Mouse (Mus musculus) lung, postnatal 0 days (tissue): ENCODE data around the gene Olfr695. TPM values are rescaled to one million over a fixed set of nuclear protein-coding genes. Genes with fewer than 3 reads are reported as not detected.

ENCODE experiments used
- ATAC-seq: fragments of 200-750 bp; cut with Nextera tagmentation; 2 replicates; pipeline ENCODE4 v1.8.0; 2017; ENCODE audit warnings: moderate library complexity
- DNase-seq: peaks from one replicate; pipeline ENCODE4 v3.0.0-alpha.2; 2016; ENCODE audit warnings: low spot score
- H3K27ac ChIP-seq: fragments of 300-500 bp; sonication (generic); 2 replicates; pipeline ENCODE4 v1.5.1; 2014; ENCODE audit warnings: antibody characterized with exemption, mild to moderate bottlenecking, low read length, mixed read lengths
- H3K27me3 ChIP-seq: fragments of 300-500 bp; sonication (generic); replicated peaks from 2 replicates; pipeline ENCODE4 v1.6.1; 2014; ENCODE audit warnings: low read length, mixed read lengths; ENCODE audit not compliant: insufficient read depth
- H3K36me3 ChIP-seq: fragments of 300-500 bp; sonication (generic); 2 replicates; pipeline ENCODE4 v1.6.1; 2014; ENCODE audit warnings: low read length, mixed read lengths; ENCODE audit not compliant: insufficient read depth
- H3K4me1 ChIP-seq: fragments of 300-500 bp; sonication (generic); 2 replicates; pipeline ENCODE4 v1.6.1; 2014; ENCODE audit warnings: antibody characterized with exemption, low read depth, low read length, mixed read lengths; ENCODE audit not compliant: insufficient read depth
- H3K4me2 ChIP-seq: fragments of 300-500 bp; sonication (generic); replicated peaks from 2 replicates; pipeline ENCODE4 v1.6.1; 2014; ENCODE audit warnings: low read depth, mild to moderate bottlenecking, low read length, moderate library complexity, mixed read lengths
- H3K4me3 ChIP-seq: fragments of 300-500 bp; sonication (generic); 2 replicates; pipeline ENCODE4 v1.5.1; 2014; ENCODE audit warnings: low read depth, low read length
- H3K9ac ChIP-seq: fragments of 300-500 bp; sonication (generic); replicated peaks from 2 replicates; pipeline ENCODE4 v1.6.1; 2014; ENCODE audit warnings: low read depth, mild to moderate bottlenecking
- H3K9me3 ChIP-seq: fragments of 300-500 bp; sonication (generic); 2 replicates; pipeline ENCODE4 v1.6.1; 2016; ENCODE audit warnings: low read length, mixed read lengths
- CTCF ChIP-seq: IDR thresholded peaks from 2 replicates; pipeline ENCODE4 v1.5.1; 2016; ENCODE audit warnings: antibody characterized with exemption, mild to moderate bottlenecking
- EP300 ChIP-seq: IDR thresholded peaks from 2 replicates; pipeline ENCODE4 v1.6.1; 2016; ENCODE audit warnings: antibody characterized with exemption, mild to moderate bottlenecking, control low read depth
- WGBS: fragments of 180-500 bp; shearing (Covaris S2); extraction: QIAGEN DNeasy Blood & Tissue Kit; methylation state at CpG from one replicate; pipeline ENCODE4 v1.1.7; 2014; 5-methylcytosine and 5-hydroxymethylcytosine counted together
- polyA plus RNA-seq: library from polyadenylated mRNA; unstranded; fragments of >200 nt; fragmentation: Nextera tagmentation; extraction: Ambion mirVana; gene quantifications from 2 replicates; pipeline ENCODE4 v1.2.1, GENCODE M21; 2015

Gene Olfr695
- polyA plus RNA-seq, 1 experiment from 2014 or later: not detected

- H3K4me1 ChIP-seq: no peaks in the 10 kb centered on the region
- no peaks in the 10 kb centered on the region for H3K27me3 ChIP-seq
- no peak overlapping the region for H3K4me2 ChIP-seq
- no peak for ATAC-seq
- H3K36me3 ChIP-seq: no peaks in the 10 kb centered on the region
- no peaks in the 10 kb centered on the region for H3K9me3 ChIP-seq
- no peak for TF ChIP-seq CTCF
- no peak for TF ChIP-seq EP300
- no peak for DNase-seq
- H3K4me3 ChIP-seq: no peak overlapping the region
- no peak overlapping the region for H3K9ac ChIP-seq
- no peak overlapping the region for H3K27ac ChIP-seq
- 81% methylated on average over 2 of the region's 2 CpGs for WGBS
These were observed 30.8 kb downstream of the Olfr695 start for GRCm38 (mm10) chr7:106685382-106685781.

GRCm38 (mm10) chr7:106680484-106680883 is 35.7 kb downstream of the Olfr695 start, which contains the start of gene Olfr693:
Gene Olfr693, minus strand, starts transcription at chr7:106680584.
- no peaks in the 10 kb centered on the region for H3K27me3 ChIP-seq
- no peak for TF ChIP-seq CTCF
- no peak for TF ChIP-seq EP300
- ATAC-seq (no peak), DNase-seq (no peak)
- no peak within 1 kb of the TSS for H3K4me3 ChIP-seq
- H3K4me1 ChIP-seq: no peaks in the 10 kb centered on the region
- H3K9ac ChIP-seq: no peak within 1 kb of the TSS
- no peaks in the 10 kb centered on the region for H3K9me3 ChIP-seq
- no peaks in the 10 kb centered on the region for H3K36me3 ChIP-seq
- no peak within 1 kb of the TSS for H3K4me2 ChIP-seq
- H3K27ac ChIP-seq: no peak within 1 kb of the TSS

Other genes starting within 250 kb of the Olfr695 start
- not detected in 2 replicates for gene Olfr693, start 35.8 kb downstream of the Olfr695 start, polyA plus RNA-seq
- gene Olfr694, start 24.6 kb downstream of the Olfr695 start, polyA plus RNA-seq: not detected in 2 replicates
- gene Olfr697, start 26.0 kb upstream of the Olfr695 start, polyA plus RNA-seq: not detected in 2 replicates
- gene Olfr698, start 39.0 kb upstream of the Olfr695 start, polyA plus RNA-seq: not detected in 2 replicates
- not detected in 2 replicates for gene Olfr699, start 76.8 kb upstream of the Olfr695 start, polyA plus RNA-seq
- not detected in 2 replicates for gene Olfr700, start 92.4 kb upstream of the Olfr695 start, polyA plus RNA-seq
- not detected in 2 replicates for gene Olfr701, start 97.7 kb upstream of the Olfr695 start, polyA plus RNA-seq
- not detected in 2 replicates for gene Olfr702, start 117.5 kb upstream of the Olfr695 start, polyA plus RNA-seq
- not detected in 2 replicates for gene Olfr703, start 127.0 kb upstream of the Olfr695 start, polyA plus RNA-seq
- not detected in 2 replicates for gene Olfr704, start 146.8 kb upstream of the Olfr695 start, polyA plus RNA-seq
- gene Olfr705, start 160.5 kb upstream of the Olfr695 start, polyA plus RNA-seq: not detected in 2 replicates
- gene Olfr706, start 171.8 kb upstream of the Olfr695 start, polyA plus RNA-seq: not detected in 2 replicates
- not detected in 2 replicates for gene Olfr707, start 184.8 kb upstream of the Olfr695 start, polyA plus RNA-seq
- gene Olfr1532-ps1, start 191.6 kb upstream of the Olfr695 start, polyA plus RNA-seq: not detected in 2 replicates
- gene Olfr709-ps1, start 215.8 kb upstream of the Olfr695 start, polyA plus RNA-seq: not detected in 2 replicates
- gene Olfr710, start 231.9 kb upstream of the Olfr695 start, polyA plus RNA-seq: not detected in 2 replicates
- not detected in 2 replicates for gene Olfr6, start 247.5 kb upstream of the Olfr695 start, polyA plus RNA-seq